Mouse (Mus musculus) kidney, adult 11 months (tissue): ENCODE results near the gene Rnf111.
"Not testable (repeated sequence)": the region's sequence is repeated elsewhere in the genome, so short reads cannot be mapped to it uniquely, and the experiment has no call there.

ENCODE experiments used
- DNase-seq: peaks from one replicate; pipeline ENCODE4 v3.0.0; 2022

The Rnf111 gene

DNA sequence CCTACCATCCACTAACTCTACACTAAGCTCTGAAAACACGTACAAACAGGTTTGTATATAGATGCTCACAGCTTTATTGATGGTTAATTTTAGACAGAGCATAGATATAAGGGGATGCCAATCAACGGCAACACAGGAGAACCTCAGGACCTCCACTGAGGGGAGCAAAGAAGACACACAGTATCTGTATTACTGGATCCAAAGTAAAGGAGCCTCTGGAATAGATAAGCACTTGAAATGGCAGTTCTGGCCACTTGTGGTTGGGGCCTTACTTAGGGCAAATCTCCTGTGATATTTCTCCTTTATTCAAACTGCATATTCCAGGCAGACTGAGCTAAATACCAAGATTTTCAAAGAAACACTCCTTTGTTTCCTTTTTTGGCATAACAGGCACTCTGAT lies 10.5 kb downstream of the Rnf111 start:
- no peak for DNase-seq

DNA sequence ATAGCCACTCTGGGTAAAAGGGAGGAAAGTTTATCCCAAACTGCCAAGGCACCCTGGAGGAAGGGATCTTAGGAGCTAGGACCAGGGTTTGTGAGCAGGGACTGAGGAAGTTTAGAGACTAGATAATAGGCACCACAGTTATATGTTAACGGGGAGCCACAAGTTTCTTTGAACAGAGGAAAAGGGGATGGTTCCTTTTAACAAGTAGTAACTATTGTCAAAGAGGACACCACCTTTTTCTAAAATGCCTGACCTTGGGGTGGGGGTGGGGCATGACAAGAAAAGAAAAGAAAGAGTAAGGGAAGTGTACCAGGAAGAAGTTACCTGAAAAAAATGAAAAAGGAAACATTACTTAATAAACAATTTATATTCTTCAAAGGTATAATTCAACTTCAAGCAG lies 12.3 kb downstream of the Rnf111 start:
- DNase-seq = no peak

DNA sequence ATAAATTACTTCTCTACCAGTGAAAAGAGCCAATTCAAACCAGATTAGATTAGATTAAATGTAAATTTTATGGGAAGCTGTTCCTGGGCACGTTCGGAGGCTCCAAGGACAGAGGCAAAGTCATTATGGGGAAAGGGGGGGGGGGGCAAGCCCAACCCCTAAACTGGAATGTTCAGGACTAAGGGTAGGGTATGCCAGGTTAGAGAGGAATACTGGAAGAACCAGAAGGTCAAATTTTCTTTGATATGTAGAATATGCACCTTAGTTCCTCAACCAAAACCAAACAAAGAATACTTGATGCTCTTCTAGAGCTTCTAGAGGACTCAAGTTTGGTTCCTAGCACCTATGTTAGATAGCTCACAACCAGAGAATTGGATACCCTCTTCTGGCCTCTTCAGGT lies 16.1 kb downstream of the Rnf111 start:
- no peak for DNase-seq

DNA sequence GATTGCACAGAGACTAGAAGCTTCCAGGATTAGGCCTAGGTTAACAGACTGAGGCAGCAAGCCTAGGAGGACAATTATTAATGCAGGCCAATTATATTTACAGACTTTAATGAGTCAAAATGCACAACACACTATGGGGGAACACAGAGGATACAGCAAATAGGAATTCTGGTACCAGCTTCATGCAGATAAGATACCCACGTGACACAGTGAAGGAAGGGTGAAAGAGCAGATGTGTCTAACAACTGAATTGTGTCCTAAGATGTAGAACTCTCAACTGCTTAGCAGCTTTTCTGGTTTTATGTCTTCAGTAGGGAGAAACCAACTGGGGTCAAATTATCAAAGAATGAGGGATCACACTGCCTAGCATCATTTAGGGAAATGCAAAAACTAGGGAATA lies 17.7 kb downstream of the Rnf111 start:
- no peak for DNase-seq

DNA sequence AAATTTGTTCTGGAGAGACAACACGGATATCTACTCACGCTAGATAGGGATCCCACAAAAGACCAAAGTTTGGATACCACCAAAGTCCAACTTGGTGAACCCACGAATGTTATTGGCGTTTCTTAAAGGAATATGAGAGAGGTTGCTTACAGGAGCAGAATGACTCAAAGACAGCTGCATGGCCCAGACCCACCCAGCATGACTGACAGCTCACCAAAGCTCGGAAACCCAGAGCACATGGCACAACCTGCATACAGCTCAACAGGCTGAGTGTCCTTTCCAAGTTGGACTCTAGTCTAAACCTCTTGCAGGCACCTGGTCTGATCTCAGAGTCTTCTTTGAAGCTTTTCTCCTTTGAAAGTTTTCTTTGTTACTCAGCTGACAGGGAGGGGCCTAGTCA lies 20.0 kb downstream of the Rnf111 start:
- no peak for DNase-seq

DNA sequence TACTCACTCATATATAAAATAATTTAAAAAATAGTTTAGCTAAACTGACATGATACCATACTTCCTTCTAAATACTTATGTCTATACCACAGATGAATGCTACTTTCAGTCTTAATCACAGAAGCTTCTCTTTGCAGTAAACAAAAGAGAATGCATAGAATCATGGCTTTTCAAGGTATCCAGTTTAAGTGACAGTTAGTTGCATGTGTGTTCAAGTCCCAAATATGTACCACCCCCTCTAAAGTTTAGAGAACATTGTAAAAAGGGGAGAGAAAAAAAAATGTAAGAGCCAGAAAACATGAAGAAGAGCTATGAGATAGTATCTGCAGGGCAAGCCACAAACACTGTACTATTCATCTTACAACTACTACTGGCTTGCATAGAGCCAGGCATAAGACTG lies 21.7 kb downstream of the Rnf111 start:
- DNase-seq = no peak

DNA sequence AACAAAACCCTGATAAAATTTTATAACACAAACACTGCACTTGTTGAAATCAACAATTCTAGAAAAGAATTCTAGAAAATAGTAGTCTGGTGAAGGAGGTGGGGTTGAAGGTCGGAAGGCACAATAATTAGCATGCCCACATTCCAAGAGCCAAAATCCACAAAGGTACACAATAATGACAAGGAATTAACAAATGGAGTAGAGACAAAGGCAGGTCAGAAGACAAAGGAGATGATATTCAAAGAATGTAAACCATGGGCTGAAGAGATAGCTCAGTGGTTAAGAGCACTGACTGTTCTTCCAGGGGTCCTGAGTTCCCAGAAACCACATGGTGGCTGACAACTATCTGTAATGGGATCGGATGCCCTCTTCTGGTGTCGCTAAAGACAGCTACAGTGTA lies 26.3 kb downstream of the Rnf111 start:
- no peak for DNase-seq

DNA sequence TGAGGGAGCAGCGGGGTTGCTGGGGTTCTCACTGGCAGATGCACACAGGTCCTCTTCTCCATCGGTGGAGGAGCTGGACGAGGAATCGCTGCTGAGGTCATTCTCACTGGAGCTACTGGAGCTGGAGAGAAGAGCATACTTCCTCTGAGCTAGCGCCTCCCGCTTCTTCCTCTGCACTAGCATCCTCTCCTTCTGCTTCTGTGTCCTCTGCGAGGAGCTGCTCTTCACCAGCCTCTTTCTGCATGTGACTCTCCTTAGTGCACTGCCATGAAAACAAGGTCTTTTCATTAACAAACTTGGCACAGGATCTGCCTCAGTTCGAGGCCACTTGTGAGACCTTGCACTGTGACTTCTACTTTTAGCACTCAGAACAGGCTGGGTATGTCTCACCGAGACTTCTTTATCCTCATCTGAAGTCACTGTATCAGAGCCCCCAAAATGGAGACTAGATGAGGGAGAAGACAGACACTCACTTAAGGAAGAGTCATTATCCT lies 27.7 kb downstream of the Rnf111 start:
- no peak for DNase-seq

DNA sequence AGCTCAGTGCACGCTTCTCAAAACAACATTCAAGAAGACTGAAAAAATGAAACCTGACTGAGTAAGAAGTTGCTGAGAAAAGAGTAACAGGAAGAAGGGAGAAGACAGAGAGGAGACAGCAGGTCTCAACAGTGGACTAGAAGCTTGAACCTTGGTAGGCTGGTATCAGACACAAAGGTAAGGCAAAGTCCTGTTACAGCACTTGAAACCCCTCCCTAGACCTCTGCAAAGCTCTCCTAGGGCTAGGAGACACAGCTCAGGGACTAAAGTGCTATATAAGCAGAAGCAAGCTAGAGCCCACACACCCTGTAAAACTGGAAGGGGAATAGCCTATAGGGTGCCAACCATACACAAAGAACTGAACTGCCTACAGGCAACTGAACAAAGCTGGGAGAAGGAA lies 30.1 kb downstream of the Rnf111 start:
- DNase-seq = no peak

DNA sequence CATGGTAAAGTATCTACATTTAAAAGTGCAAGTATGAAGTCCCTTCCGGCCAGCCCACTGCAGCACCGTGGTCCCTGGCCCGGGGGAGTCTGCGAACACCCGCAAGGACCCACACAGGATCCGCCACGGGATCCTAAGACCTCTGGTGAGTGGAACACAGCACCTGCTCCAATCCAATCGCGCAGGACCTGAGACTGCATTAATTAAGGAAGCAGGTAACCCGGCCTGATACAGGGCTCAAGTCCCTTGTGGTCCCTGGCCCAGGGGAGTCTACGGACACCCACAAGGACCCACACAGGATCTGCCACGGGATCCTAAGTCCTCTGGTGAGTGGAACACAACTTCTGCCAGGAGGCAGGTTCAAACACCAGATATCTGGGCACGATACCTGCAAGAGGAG lies 40.4 kb downstream of the Rnf111 start:
- not testable (repeated sequence) for DNase-seq

DNA sequence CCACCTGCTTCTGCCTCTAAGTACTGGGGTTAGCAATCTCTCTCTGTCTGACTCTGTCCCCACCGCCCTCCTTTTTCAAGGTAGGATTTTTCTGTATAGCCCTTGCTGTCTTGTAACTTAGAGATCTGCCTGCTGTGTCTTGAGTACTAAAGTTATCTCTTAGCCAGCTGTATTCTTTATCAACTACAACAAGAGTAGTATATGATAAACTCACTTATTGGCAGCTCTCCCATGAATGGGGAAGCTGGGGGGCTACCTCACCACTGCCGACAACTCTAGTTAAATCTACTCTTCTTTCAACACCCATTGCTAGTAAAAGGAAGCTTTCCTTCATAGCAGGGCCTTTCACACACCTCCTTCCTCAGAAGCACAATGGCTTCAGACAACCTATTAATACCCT lies 51.2 kb downstream of the Rnf111 start:
- DNase-seq = no peak

DNA sequence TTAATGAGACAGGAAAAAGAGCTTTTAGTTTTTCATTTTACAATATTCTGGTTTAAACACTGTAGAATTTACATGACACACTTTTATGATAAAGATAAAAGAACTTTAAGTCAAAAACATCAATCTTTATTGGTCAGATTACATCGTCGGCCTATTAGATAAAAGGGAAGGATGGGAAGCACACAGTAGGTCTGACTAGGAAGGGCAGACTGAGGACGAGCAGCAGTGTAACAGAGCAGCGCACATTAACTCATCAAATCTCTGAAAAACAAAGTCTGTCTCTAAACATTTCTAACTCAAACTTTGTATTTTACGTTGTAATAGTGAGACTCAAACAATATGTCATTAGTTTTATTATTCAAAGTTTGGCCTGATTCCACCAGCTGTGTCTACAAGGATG lies 54.5 kb downstream of the Rnf111 start:
- no peak for DNase-seq

DNA sequence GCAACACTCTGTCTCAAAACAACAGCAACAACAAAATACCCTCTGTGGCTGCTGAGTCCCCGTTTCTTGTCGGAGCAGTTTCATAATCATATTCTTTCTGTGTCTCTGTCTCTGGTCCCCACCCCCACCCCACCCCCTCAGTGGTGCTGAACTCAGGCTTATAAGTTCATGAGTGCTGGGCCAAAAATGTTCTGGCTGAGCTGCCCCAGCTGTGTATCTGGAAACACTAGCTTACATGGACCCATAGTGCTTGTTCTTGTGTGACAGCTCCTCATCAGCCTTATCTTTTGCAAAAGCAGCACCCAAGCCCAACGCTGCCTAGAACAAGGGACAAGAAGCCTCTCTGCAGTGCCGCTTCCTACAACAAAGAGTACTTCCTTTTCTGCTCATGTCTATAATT lies 63.6 kb downstream of the Rnf111 start:
- peak; percentile 41 for DNase-seq

DNA sequence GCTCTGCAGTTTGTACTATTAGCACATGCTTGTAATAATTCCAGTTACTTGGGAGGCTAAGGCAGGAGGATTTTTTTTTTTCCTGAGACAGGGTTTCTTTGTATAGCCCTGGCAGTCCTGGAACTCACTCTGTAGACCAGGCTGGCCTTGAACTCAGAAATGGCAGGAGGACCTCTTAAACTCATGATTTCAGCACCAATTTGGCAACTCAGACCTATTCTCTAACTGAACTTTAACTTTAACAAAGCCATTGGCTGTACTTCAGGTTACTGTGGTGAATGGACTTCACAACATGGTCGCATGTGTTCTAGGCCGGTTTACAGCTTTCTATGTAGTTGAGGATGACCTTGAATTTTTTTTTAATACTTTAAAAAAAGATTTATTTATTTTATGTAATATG lies 80.9 kb downstream of the Rnf111 start:
- no peak for DNase-seq

DNA sequence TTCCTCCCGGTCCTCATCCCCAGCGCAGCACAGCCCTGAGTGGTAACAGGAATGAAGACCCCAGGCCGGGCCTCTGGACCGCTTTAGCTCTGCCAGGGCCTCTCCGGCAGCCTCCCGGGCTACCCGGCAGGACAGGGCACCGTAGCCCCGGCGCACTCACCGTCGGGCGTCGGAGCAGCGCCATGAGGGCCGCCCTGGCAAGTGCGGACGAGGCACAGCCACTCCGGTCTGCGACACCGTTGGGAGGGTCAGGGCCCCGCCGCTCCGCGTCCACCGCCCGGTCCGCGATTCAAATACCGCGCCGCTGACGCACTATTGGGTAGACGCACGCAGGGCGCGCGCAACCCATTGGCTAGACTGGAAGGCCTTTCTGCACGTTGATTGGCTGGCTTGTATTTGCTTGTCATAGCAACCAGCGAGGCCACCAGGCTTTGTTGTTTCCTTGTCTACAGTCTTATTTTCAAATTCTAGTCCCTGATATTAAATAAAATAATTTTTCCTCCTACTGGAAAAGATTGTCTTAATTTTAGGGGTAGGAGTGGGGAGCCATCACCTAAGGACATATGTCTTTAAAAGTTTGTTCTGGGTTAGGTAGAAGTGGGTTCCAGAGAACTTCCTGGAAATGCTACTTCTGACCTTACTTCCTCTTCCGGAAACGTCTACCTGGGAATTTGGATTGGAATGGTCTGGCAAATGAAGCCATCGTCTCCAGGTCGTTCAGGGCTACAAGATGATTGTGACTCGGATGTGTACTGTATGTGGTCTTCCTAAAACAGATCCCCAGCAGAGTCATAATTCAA lies 82.1 kb downstream of the Rnf111 start, which contains the start of gene Ccnb2:
Ccnb2 (minus strand) TSS at position 291 of the 800 bp plus-strand sequence.
- peak; percentile 86 for DNase-seq

DNA sequence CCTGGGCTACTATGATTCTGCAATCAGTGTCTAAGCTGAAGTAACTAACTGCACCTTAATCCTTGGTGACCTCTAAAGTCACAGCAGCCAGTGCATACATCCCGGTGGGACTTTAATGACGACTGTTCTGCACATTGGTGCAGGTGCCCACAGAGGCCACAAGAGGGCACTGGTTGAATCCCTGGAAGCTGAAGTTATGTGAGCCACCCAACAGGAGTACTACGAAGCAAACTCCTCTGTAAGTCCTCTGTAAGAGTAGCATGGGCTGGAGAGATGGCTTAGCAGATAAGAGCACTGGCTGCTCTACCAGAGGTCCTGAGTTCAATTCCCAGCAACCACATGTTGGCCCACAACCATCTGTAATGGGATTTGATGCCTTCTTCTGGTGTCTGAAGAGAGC lies 87.1 kb downstream of the Rnf111 start:
- DNase-seq = no peak

DNA sequence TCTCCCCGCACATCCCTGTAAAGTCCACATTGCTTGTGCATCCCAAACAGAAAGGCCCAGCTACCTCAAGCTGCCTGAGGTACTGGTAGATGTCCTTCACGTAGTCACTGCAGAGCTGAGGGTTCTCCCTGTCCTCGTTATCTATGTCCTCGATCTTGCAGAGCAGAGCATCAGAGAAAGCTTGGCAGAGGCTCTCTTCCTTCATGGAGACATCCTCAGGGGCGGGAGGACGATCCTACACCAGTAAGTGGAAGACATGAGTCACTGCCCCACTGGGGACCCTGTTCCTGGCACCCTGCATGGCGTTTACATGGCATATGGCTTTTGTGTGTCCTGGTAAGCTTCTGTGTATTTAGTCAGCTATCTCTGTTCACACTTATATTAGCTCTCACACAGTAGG lies 90.5 kb downstream of the Rnf111 start:
- DNase-seq = no peak

DNA sequence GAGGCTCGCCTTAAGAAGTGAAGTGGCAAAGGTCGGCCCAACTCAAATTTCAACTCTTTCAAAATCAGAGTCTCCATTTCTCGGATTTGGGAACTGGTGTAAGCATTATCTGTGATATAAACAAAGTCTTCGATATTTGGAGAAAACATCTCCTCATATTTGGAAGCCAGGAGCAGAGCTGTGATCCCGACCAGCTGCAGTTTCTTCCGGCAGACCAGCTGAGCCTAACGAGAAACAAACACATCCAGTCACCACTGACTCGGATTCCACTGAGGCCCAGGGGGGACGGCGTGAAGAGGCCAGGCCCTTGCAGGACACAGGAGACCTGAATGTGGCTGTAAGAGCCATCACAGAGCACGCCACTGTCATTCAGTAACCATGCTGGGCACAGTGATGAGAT lies 92.9 kb downstream of the Rnf111 start:
- DNase-seq = no peak

DNA sequence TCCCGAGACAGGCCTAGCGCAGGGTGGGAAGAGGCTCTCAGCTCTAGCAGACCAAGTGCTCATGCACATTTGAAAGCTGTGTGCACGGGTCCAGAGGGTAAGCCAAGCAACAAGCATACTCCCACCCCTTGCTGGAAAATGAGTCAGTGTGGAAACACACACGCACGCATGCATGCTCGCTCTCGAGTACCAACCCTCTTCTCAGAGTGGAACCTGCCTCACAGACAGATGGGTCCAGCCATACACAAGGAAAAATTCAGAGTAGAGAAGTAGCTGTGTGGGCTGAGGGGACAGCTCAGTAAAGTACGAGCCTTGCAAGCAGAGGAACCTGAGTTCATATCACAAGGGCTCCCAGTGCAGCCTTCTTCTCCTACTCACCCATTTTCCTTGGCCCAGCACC lies 93.8 kb downstream of the Rnf111 start:
- DNase-seq = no peak

DNA sequence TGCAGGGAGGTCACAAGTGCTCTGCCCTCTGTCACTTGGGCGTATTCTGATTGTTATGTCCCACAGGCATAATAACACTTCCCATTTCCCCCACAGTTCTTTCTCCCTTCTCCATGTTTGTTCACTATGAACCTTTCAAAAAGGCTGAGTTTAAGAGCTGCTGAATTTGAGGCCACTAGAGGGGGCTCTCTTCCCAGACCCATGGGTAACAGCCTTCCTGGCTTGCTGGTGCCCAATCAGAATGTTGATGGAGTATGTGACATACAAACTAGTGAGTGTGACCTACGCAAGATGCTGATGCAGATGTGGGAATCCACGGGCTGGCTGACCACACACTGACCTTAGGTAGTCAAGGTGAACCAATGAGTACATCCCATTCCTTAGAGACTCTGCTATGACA lies 94.7 kb downstream of the Rnf111 start:
- no peak for DNase-seq

DNA sequence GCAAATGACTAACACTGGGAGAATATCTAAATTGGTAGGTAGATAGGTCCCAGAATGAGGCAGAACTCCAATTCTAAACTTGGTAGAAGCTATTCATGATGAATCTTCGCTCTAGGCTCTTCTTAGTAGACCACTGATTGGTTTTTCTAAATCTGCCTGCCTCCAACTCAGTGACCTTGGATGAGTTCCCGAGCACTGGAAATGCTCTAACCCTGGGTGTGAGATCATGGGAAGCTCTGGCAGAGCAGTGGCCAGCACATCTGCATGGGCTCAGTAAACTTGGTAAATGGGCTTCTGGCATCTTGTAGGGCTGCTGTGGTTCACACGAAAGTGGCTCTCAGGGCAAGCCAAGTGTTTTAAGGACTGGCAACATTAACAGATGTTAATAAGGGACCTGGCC lies 96.9 kb downstream of the Rnf111 start:
- no peak for DNase-seq

DNA sequence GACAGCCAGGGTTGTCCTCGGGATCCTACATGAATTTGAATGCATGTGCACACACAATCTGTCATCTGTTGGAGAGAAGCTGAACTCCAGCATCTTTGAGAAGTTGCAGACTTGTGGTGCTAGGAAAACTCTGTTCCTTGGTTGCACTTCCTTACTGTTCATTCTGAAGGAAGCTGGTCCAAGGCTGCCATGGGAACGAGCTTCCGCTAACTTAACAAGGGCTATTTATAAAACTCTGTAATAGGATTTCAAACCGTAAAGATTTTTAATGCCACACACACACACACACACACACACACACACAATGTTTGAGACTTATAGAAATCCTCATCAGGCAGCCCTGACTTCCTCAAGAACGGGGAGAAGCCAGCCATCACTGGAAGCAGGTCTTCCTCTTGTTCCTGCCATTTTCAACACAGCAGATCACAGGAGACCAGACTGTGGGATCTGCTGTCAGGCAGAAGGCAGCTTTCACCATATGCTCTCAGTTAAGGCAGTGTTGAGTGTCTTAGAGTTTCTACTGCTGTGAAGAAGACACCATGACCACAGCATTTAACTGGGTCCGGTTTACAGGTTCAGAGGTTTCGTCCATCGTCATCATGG lies 101.5 kb downstream of the Rnf111 start:
- no peak for DNase-seq

DNA sequence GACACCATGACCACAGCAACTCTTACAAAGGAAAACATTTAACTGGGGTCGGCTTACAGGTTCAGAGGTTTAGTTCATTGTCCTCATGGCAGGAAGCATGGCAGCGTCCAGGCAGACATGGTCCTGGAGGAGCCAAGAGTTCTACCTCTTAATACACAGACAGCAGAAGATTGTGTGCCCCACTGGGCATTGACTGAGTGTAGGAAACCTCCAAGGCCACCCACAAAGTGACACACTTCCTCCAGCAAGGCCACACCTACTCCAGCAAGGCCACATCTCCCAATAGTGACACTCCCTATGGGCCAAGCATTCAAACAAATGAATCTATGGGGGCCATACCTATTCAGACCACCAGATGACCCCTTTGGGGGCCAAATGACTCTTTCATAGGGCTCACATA lies 107.4 kb downstream of the Rnf111 start:
- no peak for DNase-seq

DNA sequence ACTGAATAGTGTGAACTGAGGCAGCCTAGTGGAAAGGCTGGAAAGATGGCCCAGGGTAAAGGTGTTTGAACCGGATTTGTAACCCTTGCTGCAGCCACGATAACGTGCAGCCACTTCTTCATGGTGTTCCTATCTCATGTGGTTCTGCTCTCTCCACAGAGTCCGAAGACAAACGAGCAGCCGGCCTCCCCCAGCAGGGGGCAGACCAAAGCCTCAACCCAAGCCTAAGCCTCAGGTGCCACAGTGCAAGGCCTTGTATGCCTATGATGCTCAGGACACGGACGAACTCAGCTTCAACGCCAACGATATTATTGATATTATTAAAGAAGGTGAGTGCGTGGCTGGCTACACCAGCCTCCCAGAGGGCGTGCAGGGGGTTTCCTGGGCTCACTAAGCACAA lies 107.9 kb downstream of the Rnf111 start:
- DNase-seq = no peak

DNA sequence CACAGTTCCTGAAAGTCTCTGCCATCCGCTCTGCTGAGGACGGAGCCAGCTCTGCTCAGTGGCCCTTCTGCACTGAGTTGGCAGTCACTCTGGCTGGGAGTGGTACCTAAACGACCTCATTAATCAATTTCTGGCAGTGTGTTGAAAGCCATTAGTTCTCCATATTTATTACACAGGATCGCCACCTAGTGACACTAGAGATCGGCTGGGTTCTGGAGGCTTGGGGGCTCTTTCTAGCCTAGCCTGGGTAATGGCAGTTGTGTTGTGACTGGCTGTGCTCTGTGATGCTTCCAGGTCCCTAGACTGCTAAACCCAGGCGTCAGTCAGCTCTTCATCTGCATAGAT lies 111.0 kb downstream of the Rnf111 start:
- DNase-seq = peak; percentile 12
